Mouse (Mus musculus): ENCODE measurements around the gene Baz1a. TPM values are rescaled to one million over a fixed set of nuclear protein-coding genes. Genes with fewer than 3 reads are reported as not detected.
A peak's percentile ranks its signal among the peaks of the same experiment; 100 is the strongest.

Gene Baz1a
- total RNA-seq, 2 experiments from 2014 or later, result 11.8 to 13.5 TPM

DNA sequence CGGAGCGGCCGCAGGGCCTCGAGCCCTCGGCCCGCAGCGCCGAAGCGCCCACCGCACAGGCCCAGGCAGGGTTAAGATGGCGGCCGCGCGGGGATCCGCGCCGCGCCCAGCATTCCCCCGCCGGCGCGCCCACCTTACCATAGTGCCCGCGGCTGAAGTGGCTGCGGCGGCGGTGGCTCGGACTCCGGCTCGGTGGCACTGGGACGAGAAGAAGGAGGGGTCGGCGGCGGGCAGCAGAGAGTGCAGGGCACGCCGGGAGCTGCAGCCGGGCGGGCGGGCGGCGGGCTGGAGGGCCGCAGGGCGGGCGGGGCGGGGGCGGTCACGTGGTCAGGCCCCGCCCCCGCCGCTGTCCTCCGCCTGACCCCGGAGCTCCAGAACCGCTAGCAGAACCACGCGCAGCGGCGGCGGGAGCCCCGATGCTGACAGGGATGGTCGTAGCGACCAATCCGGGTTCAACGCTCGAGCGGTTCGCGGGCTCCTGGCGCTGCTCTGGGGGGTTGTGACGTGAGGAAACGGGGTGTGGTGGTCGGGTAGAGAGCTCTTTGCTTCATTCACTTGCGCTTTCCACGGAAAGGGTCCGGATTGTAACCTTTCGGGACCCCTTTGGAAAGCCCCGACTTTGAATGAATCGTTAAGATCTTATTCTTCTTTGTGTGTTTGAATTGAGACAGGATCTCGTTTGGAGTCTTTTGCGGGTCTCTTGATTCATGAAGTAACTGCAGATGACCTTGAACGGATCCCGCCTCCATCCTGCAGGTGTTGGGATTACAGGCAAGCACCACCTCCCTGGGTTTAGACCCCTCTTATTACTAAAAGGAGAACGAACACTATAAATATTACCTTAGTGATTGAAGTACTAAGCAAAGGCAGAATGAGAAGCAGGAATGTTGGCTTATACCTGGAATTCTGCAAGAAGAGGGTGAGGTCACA is 151.3 kb downstream of the Baz1a start, which contains the start of gene Cfl2:
Gene Cfl2, minus strand, starts transcription at position 272 of the 930 bp plus-strand sequence.
- intact Hi-C loops (cut with DNase I), result loop anchor here (1.0 to 2.0 kb wide), 2 partner anchors 16 to 28 kb away; no protein-coding TSS in a partner anchor

DNA sequence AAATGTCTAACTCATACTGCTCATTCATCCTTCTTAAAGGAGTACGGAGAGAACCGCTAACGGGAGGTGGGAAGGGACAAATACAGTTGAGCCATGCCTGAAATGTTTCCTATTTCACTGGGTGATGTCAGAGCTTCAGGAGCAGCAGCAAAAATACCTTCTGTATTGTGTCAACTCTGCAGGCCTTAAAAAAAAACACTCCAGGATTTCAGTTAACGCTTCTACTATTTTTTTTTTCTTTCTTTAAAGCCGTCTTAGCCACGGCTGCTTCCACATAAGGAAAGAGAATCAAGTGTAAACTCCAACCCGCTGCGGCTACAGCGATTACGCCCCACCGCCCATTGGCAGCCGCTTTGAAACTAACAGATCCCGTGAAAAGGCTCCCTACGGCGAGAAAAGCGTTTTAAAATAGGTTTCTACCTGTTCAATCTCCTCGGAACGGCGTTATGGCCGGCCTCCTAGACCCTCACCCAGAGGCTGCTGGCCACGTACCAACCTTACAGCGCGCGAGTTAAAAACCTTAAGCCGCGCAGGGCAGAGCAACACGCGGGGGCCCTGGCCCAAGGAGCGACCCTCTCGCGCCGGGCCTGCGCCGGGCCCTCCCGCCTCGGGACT is 152.1 kb downstream of the Baz1a start:
- intact Hi-C loops (cut with DNase I), result loop anchor here (1.0 to 2.0 kb wide), 2 partner anchors 17 to 27 kb away; no protein-coding TSS in a partner anchor
- peak; percentile 76 for DNase-seq

More for the DNA sequence above, 151.3 kb downstream of the Baz1a start, which contains the start of gene Cfl2:
- DNase-seq, result peak; percentile 90

DNA sequence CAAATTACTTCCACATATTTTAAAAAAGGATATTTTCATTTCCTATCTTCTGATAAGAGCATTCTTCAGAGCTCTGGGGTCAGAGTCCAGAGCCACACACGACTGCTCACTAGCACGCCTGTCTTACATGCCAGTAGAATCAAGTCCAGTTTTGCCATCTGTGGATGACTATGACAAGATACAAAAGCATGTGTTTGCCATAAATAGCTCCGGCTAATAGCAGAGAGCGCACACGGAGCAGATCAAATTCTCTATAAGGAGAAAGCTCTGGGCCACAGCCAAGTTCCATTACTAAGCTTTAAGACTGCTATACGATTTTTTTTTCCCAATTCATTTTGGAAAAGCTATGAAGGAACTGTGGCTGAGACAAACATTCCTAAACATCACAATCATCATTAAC is 154.6 kb downstream of the Baz1a start:
- intact Hi-C loops (cut with DNase I), result no loop called here
- no peak for DNase-seq

- intact Hi-C loops (cut with DNase I), result no loop called here
- DNase-seq, result no peak
These were observed 163.6 kb downstream of the Baz1a start for GRCm38 (mm10) chr12:54850551-54850950.

DNA sequence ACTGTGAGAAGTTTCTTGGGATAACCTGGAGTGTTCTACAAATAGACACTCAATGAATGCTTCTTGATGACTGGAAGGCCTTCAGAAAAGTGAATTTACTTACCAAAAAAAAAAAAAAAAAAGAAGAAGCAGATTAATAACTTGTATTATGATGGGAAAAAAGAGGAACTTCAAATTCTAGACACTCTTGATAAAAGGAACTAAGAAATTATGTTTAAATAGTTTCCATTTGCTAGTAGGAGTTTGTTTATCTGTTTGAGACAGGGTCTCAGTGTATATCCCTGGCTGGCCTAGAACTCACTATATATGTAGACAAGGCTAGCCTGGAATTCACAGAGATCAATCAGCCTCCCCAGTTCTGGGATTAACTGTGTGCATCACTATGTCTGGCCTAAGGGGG is 169.7 kb downstream of the Baz1a start:
- intact Hi-C loops (cut with DNase I), result no loop called here
- DNase-seq, result no peak

Other genes with a start within 250 kb of the Baz1a start
- 10 to 100 TPM; 49.7 to 52.9 TPM for gene Snx6, start 218.6 kb downstream of the Baz1a start, total RNA-seq (2021)
- 100 to 1,000 TPM; 412 to 465 TPM for gene Cfl2, start 151.5 kb downstream of the Baz1a start, total RNA-seq (2021)
- gene Gm20403, start 27.8 kb downstream of the Baz1a start, total RNA-seq (2021), result not detected
- 1 to 10 TPM; 7.9 to 8.1 TPM for gene 2700097O09Rik, start 65.8 kb upstream of the Baz1a start, total RNA-seq (2021)
- gene Srp54a, start 65.9 kb upstream of the Baz1a start, total RNA-seq (2021), result 100 to 1,000 TPM; 101 to 102 TPM
- gene Fam177a, start 110.1 kb upstream of the Baz1a start, total RNA-seq (2021), result 10 to 100 TPM; 14.0 to 14.6 TPM
- gene Srp54b, start 140.8 kb upstream of the Baz1a start, total RNA-seq (2021), result 10 to 100 TPM; 35.3 to 38.0 TPM
- gene 1700047I17Rik2, start 185.2 kb upstream of the Baz1a start, total RNA-seq (2021), result not detected
- gene Srp54c, start 215.8 kb upstream of the Baz1a start, total RNA-seq (2021), result 10 to 100 TPM; 33.1 to 33.7 TPM